Mouse (Mus musculus): ENCODE data around the gene Mpzl2. TPM values are rescaled to one million over a fixed set of nuclear protein-coding genes. Genes with fewer than 3 reads are reported as not detected.

Gene Mpzl2
- polyA plus RNA-seq, 1 experiment: 0.65 TPM

- Histone ChIP-seq H3K27ac (ENCODE audit: control insufficient read depth, insufficient read depth, low read depth, low read length) (no peak overlapping the region), H3K4me1 (ENCODE audit: control insufficient read depth, insufficient read depth, low read length) (no peaks in the 10 kb centered on the region), H3K36me3 (ENCODE audit: control insufficient read depth, insufficient read depth, low read length) (no peaks in the 10 kb centered on the region), H3K4me3 (ENCODE audit: control insufficient read depth, low read depth, low read length) (no peak overlapping the region), H3K27me3 (ENCODE audit: control insufficient read depth, insufficient read depth, low read length) (no peaks in the 10 kb centered on the region)
- no peak for TF ChIP-seq POLR2A (IDR thresholded peaks at IDR 0.05; ENCODE audit: control insufficient read depth, low read depth, low read length)
- no peak for TF ChIP-seq CTCF (IDR thresholded peaks at IDR 0.05; ENCODE audit: control insufficient read depth, insufficient read depth, insufficient replicate concordance, low read depth, low read length)
These were observed 23.1 kb downstream of the Mpzl2 start for GRCm38 (mm10) chr9:45062677-45063076.

DNA sequence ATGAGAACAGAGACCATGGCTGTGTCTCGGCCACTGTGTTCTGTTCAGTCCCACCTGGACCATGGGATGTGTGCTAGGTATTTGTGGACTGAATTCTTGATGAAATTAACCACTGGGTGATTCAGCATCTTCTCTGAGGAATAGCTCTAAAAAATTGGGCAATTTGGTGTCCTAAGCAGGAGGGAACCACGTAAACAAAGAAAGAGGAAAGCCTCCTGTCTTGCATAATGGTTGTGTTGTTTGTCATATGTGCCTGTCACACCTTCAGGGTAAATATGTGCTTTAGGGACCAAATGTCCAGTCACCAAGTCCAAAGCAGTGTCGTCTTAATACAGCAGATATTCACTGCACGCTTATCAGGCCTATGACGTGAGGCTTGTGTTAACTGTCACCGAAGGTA lies 24.8 kb downstream of the Mpzl2 start:
- TF ChIP-seq POLR2A (IDR thresholded peaks at IDR 0.05; ENCODE audit: control insufficient read depth, low read depth, low read length) (no peak), CTCF (IDR thresholded peaks at IDR 0.05; ENCODE audit: control insufficient read depth, insufficient read depth, insufficient replicate concordance, low read depth, low read length) (no peak)
- Histone ChIP-seq H3K36me3 (ENCODE audit: control insufficient read depth, insufficient read depth, low read length) (no peaks in the 10 kb centered on the region), H3K27ac (ENCODE audit: control insufficient read depth, insufficient read depth, low read depth, low read length) (no peak overlapping the region), H3K27me3 (ENCODE audit: control insufficient read depth, insufficient read depth, low read length) (no peaks in the 10 kb centered on the region), H3K4me3 (ENCODE audit: control insufficient read depth, low read depth, low read length) (no peak overlapping the region), H3K4me1 (ENCODE audit: control insufficient read depth, insufficient read depth, low read length) (no peaks in the 10 kb centered on the region)

DNA sequence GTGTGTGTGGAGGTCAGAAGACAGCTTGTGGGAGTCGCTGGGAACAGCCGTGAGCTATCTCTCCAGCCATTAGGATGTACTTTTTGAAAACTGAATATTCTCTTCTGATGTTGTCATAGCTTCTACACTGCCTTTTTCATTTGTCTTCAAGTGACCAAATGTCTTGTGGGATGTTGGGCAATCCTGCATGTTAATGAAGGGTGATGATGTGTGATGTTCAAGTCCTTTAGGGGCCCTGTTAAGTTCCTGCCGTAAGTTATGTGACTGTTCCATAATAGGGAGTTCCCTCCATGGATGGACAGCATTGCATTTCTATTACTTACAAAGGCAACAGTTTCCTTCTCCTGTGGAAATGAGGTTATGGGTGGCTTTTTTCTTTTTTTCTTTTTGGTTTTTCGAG lies 27.1 kb downstream of the Mpzl2 start:
- Histone ChIP-seq H3K4me3 (ENCODE audit: control insufficient read depth, low read depth, low read length) (no peak overlapping the region), H3K4me1 (ENCODE audit: control insufficient read depth, insufficient read depth, low read length) (no peaks in the 10 kb centered on the region), H3K36me3 (ENCODE audit: control insufficient read depth, insufficient read depth, low read length) (no peaks in the 10 kb centered on the region), H3K27ac (ENCODE audit: control insufficient read depth, insufficient read depth, low read depth, low read length) (no peak overlapping the region), H3K27me3 (ENCODE audit: control insufficient read depth, insufficient read depth, low read length) (no peaks in the 10 kb centered on the region)
- no peak for TF ChIP-seq CTCF (IDR thresholded peaks at IDR 0.05; ENCODE audit: control insufficient read depth, insufficient read depth, insufficient replicate concordance, low read depth, low read length)
- TF ChIP-seq POLR2A (IDR thresholded peaks at IDR 0.05; ENCODE audit: control insufficient read depth, low read depth, low read length): no peak

DNA sequence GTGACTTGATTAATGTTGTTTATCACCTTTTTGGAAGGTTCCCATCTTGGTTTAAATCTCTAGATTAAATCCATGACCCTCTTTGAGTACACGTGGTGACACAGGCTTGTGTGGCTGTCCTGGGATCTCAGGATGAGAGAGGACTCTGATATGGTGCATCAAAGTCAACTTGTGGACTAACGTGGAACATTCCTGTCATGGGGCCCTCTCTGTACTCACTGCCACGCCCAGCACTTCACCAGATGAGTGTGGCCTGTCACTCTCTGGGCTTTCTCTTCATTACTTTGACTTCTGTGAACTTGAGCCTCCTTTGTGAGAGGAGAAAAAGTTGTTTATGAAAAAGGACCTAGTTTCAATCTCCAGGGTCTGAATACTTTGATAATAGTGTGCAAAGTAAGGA lies 32.2 kb downstream of the Mpzl2 start:
- Histone ChIP-seq H3K36me3 (ENCODE audit: control insufficient read depth, insufficient read depth, low read length) (no peaks in the 10 kb centered on the region), H3K27me3 (ENCODE audit: control insufficient read depth, insufficient read depth, low read length) (no peaks in the 10 kb centered on the region), H3K4me3 (ENCODE audit: control insufficient read depth, low read depth, low read length) (no peak overlapping the region), H3K4me1 (ENCODE audit: control insufficient read depth, insufficient read depth, low read length) (no peaks in the 10 kb centered on the region), H3K27ac (ENCODE audit: control insufficient read depth, insufficient read depth, low read depth, low read length) (no peak overlapping the region)
- TF ChIP-seq CTCF (IDR thresholded peaks at IDR 0.05; ENCODE audit: control insufficient read depth, insufficient read depth, insufficient replicate concordance, low read depth, low read length): no peak
- TF ChIP-seq POLR2A (IDR thresholded peaks at IDR 0.05; ENCODE audit: control insufficient read depth, low read depth, low read length): no peak

DNA sequence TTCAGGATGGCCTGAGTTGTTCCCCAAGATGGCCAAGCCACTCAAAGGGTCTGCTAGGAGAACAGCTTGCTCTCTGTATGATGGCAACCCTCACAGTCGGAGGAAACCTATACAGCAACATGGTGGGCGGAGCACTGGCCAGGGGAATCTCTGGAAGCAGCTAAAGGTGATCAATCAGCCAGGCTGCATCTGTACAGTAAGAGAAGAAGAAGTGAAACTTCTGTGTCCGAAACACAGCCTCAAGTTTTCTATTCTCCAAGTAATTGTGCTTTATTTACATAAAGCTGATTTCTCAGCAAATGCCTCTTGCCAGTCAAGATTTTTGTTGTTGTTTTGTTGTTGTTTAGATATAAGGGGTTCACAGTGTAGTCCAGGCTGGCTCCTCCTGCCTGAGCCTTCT lies 38.3 kb downstream of the Mpzl2 start:
- H3K27ac ChIP-seq (ENCODE audit: control insufficient read depth, insufficient read depth, low read depth, low read length): no peak overlapping the region
- no peaks in the 10 kb centered on the region for H3K36me3 ChIP-seq (ENCODE audit: control insufficient read depth, insufficient read depth, low read length)
- H3K4me3 ChIP-seq (ENCODE audit: control insufficient read depth, low read depth, low read length): no peak overlapping the region
- no peaks in the 10 kb centered on the region for H3K27me3 ChIP-seq (ENCODE audit: control insufficient read depth, insufficient read depth, low read length)
- no peaks in the 10 kb centered on the region for H3K4me1 ChIP-seq (ENCODE audit: control insufficient read depth, insufficient read depth, low read length)
- TF ChIP-seq POLR2A (IDR thresholded peaks at IDR 0.05; ENCODE audit: control insufficient read depth, low read depth, low read length) (no peak), CTCF (IDR thresholded peaks at IDR 0.05; ENCODE audit: control insufficient read depth, insufficient read depth, insufficient replicate concordance, low read depth, low read length) (no peak)

- no peaks in the 10 kb centered on the region for H3K4me1 ChIP-seq (ENCODE audit: control insufficient read depth, insufficient read depth, low read length)
- no peaks in the 10 kb centered on the region for H3K27me3 ChIP-seq (ENCODE audit: control insufficient read depth, insufficient read depth, low read length)
- no peak within 1 kb of the TSS for H3K27ac ChIP-seq (ENCODE audit: control insufficient read depth, insufficient read depth, low read depth, low read length)
- no peak for TF ChIP-seq CTCF (IDR thresholded peaks at IDR 0.05; ENCODE audit: control insufficient read depth, insufficient read depth, insufficient replicate concordance, low read depth, low read length)
- TF ChIP-seq POLR2A (IDR thresholded peaks at IDR 0.05; ENCODE audit: control insufficient read depth, low read depth, low read length): no peak
- no peak within 1 kb of the TSS for H3K4me3 ChIP-seq (ENCODE audit: control insufficient read depth, low read depth, low read length)
- H3K36me3 ChIP-seq (ENCODE audit: control insufficient read depth, insufficient read depth, low read length): no peaks in the 10 kb centered on the region
These were observed 39.4 kb downstream of the Mpzl2 start, which contains the start of gene Jaml for GRCm38 (mm10) chr9:45079011-45079410. Gene Jaml (plus strand): TSS chr9:45079183.

DNA sequence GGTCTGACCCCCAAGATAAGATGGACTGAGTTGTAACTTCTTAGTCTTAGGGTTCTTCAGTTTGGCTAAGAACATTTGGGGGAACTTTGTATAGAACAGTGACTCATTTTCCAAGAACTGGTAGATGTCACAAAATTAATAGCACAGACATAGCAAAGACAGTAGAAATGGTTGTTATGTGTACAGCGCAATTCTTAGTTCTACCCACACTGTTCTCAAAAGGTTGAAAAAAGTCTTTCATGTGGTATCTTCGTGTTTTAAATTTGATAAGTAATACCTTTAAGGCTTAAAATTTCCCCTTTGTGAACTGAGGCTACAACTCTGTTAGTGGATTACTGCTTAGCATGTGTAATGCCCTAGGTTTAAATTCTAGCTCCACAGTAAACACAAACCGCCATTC lies 43.5 kb downstream of the Mpzl2 start:
- no peak overlapping the region for H3K27ac ChIP-seq (ENCODE audit: control insufficient read depth, insufficient read depth, low read depth, low read length)
- TF ChIP-seq POLR2A (IDR thresholded peaks at IDR 0.05; ENCODE audit: control insufficient read depth, low read depth, low read length): no peak
- no peak for TF ChIP-seq CTCF (IDR thresholded peaks at IDR 0.05; ENCODE audit: control insufficient read depth, insufficient read depth, insufficient replicate concordance, low read depth, low read length)
- H3K4me3 ChIP-seq (ENCODE audit: control insufficient read depth, low read depth, low read length): no peak overlapping the region
- no peaks in the 10 kb centered on the region for H3K36me3 ChIP-seq (ENCODE audit: control insufficient read depth, insufficient read depth, low read length)
- no peaks in the 10 kb centered on the region for H3K4me1 ChIP-seq (ENCODE audit: control insufficient read depth, insufficient read depth, low read length)
- H3K27me3 ChIP-seq (ENCODE audit: control insufficient read depth, insufficient read depth, low read length): no peaks in the 10 kb centered on the region

DNA sequence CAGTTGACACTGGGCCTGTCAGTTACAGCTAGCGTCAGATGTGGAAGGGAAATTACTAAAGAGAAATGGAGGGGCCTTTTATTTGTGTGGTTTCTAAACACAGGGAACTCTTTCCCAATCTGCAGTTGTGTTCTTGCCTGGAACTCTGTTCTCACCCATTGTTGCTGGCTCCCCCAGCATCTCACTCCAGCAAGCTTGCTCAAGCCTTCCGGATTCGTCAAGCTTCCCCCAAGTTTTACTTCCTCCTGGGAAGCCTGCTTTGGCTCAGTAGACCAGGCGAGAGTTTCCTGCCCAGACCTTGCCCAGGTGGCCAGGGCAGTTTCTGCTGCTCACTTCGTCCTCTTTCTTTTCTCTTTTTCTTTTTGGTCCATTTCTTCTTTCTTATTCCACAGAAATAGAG lies 45.0 kb downstream of the Mpzl2 start:
- Histone ChIP-seq H3K36me3 (ENCODE audit: control insufficient read depth, insufficient read depth, low read length) (no peaks in the 10 kb centered on the region), H3K4me3 (ENCODE audit: control insufficient read depth, low read depth, low read length) (no peak overlapping the region), H3K27me3 (ENCODE audit: control insufficient read depth, insufficient read depth, low read length) (no peaks in the 10 kb centered on the region), H3K4me1 (ENCODE audit: control insufficient read depth, insufficient read depth, low read length) (no peaks in the 10 kb centered on the region), H3K27ac (ENCODE audit: control insufficient read depth, insufficient read depth, low read depth, low read length) (no peak overlapping the region)
- TF ChIP-seq POLR2A (IDR thresholded peaks at IDR 0.05; ENCODE audit: control insufficient read depth, low read depth, low read length) (no peak), CTCF (IDR thresholded peaks at IDR 0.05; ENCODE audit: control insufficient read depth, insufficient read depth, insufficient replicate concordance, low read depth, low read length) (no peak)
